Mouse (Mus musculus): ENCODE measurements around the gene Rhoh.

Rhoh gene

GRCm38 (mm10) chr5:65895764-65896163 is 34.8 kb downstream of the Rhoh start:
- no peak for DNase-seq (ENCODE audit: low spot score)

GRCm38 (mm10) chr5:65897731-65898130 is 36.7 kb downstream of the Rhoh start:
- no peak for DNase-seq (ENCODE audit: low spot score)

- no peak for DNase-seq (ENCODE audit: low spot score)
Measured at GRCm38 (mm10) chr5:65898683-65899082, 37.7 kb downstream of the Rhoh start.

GRCm38 (mm10) chr5:65900113-65900512 is 39.1 kb downstream of the Rhoh start:
- no peak for DNase-seq (ENCODE audit: low spot score)

GRCm38 (mm10) chr5:65900862-65901265 is 39.9 kb downstream of the Rhoh start:
- DNase-seq (ENCODE audit: low spot score) = no peak

- peak; percentile 43 for DNase-seq (ENCODE audit: low spot score)
Measured at GRCm38 (mm10) chr5:65901868-65902418, 40.9 kb downstream of the Rhoh start.

GRCm38 (mm10) chr5:65902811-65903210 is 41.8 kb downstream of the Rhoh start:
- no peak for DNase-seq (ENCODE audit: low spot score)

GRCm38 (mm10) chr5:65904476-65904875 is 43.5 kb downstream of the Rhoh start:
- DNase-seq (ENCODE audit: low spot score) = no peak

GRCm38 (mm10) chr5:65908751-65909150 is 47.7 kb downstream of the Rhoh start:
- no peak for DNase-seq (ENCODE audit: low spot score)

GRCm38 (mm10) chr5:65909321-65909720 is 48.3 kb downstream of the Rhoh start:
- DNase-seq (ENCODE audit: low spot score) = no peak

- no peak for DNase-seq (ENCODE audit: low spot score)
Measured at GRCm38 (mm10) chr5:65910398-65910797, 49.4 kb downstream of the Rhoh start.

- DNase-seq (ENCODE audit: low spot score) = no peak
Measured at GRCm38 (mm10) chr5:65911676-65912075, 50.7 kb downstream of the Rhoh start.

GRCm38 (mm10) chr5:65912201-65912600 is 51.2 kb downstream of the Rhoh start:
- DNase-seq (ENCODE audit: low spot score) = no peak

GRCm38 (mm10) chr5:65913126-65913525 is 52.1 kb downstream of the Rhoh start:
- no peak for DNase-seq (ENCODE audit: low spot score)

GRCm38 (mm10) chr5:65914342-65914741 is 53.3 kb downstream of the Rhoh start:
- DNase-seq (ENCODE audit: low spot score) = no peak

- DNase-seq (ENCODE audit: low spot score) = no peak
Measured at GRCm38 (mm10) chr5:65916930-65917329, 55.9 kb downstream of the Rhoh start.

GRCm38 (mm10) chr5:65918601-65919000 is 57.6 kb downstream of the Rhoh start:
- no peak for DNase-seq (ENCODE audit: low spot score)

GRCm38 (mm10) chr5:65919326-65919725 is 58.3 kb downstream of the Rhoh start:
- DNase-seq (ENCODE audit: low spot score) = no peak

GRCm38 (mm10) chr5:65919904-65920303 is 58.9 kb downstream of the Rhoh start:
- DNase-seq (ENCODE audit: low spot score) = no peak

- DNase-seq (ENCODE audit: low spot score) = no peak
Measured at GRCm38 (mm10) chr5:65920701-65921426, 59.9 kb downstream of the Rhoh start.

GRCm38 (mm10) chr5:65921477-65922138 is 60.6 kb downstream of the Rhoh start:
- DNase-seq (ENCODE audit: low spot score) = no peak

GRCm38 (mm10) chr5:65926666-65927065 is 65.7 kb downstream of the Rhoh start:
- DNase-seq (ENCODE audit: low spot score) = no peak

GRCm38 (mm10) chr5:65929162-65929561 is 68.1 kb downstream of the Rhoh start:
- no peak for DNase-seq (ENCODE audit: low spot score)
